Mouse (Mus musculus): ENCODE data around the gene Pogz.

DNA sequence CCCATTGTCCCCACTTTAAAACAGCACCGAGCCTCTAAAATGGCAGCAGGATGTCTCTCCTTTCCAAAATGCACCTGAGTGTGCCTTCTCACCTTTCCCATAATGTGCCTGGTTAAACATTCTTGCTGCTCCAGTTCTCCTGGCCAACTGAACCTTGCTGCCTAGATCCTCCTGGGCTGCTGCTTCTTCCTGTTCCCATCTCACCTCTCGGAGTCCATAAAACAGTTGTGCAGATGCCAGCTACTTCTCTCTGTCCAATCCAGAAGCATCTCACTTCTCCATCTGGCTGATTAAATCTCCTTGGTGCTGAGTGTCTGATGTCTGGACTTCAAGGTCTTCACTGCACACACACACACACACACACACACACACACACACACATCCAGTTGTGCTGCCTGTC, 19.6 kb upstream of the Pogz start:
- no peak for TF ChIP-seq CTCF (IDR thresholded peaks at IDR 0.05; ENCODE audit: low read depth)
- TF ChIP-seq EP300 (IDR thresholded peaks at IDR 0.05; ENCODE audit: low read depth) = no peak
